Mouse (Mus musculus) brain, adult 2 months (tissue): ENCODE data around the gene Plod2.
A peak's percentile ranks its signal among the peaks of the same experiment; 100 is the strongest.

Source experiments
- DNase-seq: peaks from one replicate; pipeline ENCODE4 v3.0.0; 2011; ENCODE audit warnings: low read depth, low spot score

Plod2 gene

DNA sequence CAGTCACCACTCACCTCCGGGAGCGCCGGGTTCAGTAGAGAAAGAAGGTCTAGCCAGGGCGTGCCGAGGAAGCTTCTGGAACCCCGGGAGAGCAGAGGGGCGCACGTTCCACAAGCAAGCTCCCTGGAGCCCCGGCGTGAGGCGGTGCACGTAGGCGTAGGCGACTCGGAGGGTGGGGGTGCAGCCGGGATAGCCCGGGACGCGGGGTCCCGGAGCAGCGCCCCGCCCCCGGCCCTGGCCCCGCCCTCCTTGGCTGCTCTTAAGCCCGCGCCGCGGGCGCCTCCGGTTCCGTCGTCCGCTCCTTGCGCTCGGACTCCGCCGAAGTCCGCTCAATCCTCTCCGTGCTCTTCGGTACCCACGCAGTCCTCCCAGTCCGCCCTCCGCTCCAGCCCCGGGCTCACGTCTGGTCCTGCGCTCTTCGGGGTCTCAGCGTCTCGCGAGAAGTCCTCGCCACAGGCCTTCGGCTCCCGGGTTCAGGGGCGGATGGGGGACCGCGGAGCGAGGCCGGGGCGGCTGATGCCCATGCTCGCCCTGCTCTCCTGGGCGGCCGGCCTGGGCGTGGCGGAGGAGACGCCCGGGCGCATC lies at the start of gene Plod2:
TSS of gene Plod2 (plus strand) at position 247 of the 585 bp plus-strand sequence.
- DNase-seq: peak; percentile 63

DNA sequence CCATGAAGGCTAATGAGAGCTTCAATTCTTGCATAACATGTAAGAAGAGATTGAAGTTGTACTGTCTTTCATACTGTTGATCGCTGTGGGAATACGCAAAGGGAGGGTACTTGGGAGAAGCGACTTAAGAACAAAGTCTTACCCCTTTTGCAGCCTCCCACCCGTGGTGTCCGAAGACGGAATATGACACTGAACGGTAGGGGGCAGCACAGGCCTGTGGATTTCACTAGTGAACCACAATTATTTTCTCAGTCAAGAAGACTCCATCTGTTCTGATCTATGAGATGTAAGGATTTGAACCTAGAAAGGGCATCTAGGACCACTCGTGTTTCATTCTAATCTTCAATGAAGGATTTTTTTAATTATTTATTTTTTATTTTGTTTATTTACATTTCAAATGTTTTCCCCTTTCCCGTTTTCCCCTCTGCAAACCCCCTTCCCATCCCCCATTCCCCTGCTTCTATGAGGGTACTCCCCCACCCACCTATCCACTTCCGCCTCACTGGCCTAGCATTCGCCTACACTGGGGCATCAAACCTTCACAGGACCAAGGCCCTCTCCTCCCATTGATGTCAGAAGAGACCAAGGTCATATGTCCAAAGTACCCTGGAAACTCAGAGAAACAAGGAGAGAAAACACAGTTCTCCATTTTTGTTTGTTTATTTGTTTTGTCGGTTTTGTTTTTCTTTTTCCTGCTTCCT lies 42.2 kb upstream of the Plod2 start:
- peak; percentile 77 for DNase-seq

DNA sequence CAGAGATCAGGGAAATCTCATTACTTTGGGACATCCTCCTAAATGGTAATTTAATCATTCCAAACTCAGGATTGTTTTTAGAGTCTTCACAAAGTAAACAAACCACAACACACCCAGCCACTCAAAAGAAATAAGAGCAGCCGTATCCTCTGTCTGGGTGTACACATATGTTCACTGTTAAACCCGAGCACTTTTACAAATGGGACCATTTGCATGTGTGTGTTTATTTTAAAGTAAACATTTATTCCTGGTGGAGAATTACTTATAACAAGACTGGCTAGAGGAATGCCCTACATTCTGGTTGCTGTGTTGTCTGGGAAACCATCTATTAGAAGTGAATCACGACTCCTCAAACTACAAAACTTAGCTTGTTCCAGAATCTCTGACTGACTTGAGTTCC lies 37.8 kb upstream of the Plod2 start:
- DNase-seq: peak; percentile 11

DNA sequence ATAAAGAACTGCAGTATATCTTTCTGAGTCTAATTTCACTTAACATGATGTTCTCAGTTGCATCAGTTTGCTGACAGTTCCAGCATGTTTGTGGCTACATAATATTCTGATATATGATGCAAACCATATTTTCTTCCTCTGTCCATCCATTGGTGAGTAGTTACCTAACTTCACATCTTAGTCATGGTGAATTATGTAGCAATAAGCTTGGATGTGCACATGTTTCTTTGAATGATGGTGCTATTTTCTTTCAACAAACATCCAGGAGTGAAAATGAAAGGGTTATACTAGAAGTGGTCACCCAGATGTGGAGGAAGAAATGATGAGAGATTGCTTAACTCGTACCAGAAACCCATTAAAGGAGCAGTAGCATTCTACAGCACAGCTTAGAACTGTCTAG lies 37.1 kb upstream of the Plod2 start:
- DNase-seq: no peak

DNA sequence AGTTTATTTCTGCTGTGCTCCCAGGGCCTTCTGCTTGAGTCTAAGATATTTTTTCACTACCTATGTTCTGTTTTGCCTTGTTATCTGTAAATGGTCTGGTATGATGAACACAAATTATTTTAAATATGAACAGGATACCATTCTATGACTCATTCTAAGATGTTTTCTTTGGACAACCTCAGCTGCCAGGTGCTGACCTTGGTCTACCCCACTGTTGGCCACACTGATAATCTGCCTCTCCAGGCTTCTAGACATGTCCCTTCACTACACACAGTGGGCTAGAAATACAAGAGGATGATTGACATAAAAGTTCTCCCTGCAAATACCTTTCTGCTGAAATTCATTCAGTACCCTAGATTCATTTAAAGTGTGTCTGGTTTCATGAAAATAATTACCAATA lies 30.3 kb upstream of the Plod2 start:
- DNase-seq: no peak

DNA sequence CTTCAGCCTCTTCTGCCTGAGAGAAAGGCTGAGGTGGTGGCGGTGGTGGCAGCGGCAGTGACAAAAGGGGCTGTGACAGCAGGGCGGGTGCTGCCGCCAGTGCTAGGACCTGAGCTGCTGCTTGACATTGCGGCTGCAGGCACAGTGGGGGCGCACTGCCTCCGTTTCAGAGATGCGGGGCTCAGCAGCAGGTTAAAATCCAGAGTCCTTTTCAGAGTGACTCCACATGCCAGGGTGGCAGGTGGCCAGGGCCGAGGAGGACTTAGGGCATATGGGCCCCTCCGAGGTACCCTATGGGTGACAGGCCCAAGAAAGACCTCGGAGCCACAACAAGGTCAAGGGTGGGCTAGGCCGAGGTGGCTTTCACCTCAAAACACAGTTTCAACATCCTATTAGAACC lies 25.0 kb upstream of the Plod2 start:
- no peak for DNase-seq

DNA sequence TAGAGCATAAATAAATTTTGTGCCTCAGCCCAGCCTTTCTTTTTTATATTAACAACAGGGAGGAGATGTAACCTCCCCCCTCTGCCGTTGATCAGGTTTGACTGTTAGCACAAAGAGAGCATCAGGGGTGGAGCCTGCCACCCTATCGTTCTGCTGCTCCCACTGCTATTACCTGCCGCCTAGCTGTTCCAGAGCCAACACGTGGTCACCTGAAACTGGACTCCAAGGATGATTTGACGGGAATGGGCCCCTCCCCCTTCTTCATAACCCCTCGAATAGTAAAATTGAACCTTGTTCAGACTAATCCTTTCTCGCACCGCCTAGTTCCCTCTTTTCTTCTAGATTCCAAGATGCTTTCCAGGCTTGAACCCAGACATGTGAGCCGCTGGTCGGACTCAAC lies 21.3 kb upstream of the Plod2 start:
- DNase-seq: no peak

DNA sequence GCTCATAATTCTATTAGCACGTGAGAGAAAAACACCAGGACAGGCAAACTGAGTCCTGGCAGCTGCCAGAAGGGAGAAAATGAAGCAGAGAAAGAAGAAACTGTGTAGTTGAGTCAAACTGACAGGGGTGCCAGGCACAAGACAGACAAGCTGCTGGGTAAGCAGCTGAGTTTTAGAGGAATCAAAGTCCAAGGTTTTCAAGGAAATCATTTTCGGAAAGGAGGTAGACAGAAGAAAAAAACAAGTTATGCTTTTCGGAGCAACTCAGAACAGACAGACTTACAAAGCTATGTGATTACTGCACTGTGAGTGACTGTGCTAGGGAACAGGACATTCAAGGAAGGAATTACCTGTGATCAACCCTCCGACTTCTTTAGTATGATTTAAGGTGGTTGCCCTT lies 17.5 kb upstream of the Plod2 start:
- DNase-seq: no peak

DNA sequence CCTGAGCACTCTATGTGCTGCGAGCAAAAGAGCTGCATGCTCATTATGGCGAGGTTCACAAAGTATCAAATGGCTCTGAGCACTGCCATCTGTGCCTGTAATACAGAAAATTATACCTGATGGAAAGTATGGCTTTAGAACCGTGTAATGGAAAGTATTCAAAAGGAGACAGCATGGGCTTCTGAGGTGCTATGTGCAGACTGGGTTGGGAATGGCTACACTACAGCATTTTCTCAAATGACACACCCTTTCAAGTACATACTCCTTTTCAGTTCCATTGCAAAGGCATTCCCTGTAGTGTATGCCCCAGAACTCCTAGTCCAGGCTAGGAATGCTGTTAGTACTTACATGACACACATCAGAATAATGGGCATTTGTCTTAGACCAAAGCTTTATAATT lies 12.0 kb upstream of the Plod2 start:
- no peak for DNase-seq

DNA sequence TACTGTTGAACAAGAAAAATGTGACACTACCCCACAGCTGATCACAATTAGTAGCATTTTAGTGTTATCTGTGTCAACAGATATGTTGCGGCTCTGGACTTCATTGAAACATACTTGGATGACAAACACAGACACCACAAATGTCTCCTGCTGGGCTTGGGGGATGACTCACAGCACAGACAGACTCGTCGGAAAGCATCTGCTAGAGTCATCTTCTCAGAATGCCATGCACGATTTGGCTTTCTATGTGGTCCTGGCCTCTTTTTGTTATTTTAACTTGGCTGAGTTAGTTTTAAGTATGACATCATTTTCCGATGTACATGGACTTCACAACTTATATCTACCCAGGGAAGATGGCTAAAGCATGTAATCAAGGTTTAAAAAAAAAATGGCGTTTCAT lies 4.3 kb upstream of the Plod2 start:
- DNase-seq: peak; percentile 84

DNA sequence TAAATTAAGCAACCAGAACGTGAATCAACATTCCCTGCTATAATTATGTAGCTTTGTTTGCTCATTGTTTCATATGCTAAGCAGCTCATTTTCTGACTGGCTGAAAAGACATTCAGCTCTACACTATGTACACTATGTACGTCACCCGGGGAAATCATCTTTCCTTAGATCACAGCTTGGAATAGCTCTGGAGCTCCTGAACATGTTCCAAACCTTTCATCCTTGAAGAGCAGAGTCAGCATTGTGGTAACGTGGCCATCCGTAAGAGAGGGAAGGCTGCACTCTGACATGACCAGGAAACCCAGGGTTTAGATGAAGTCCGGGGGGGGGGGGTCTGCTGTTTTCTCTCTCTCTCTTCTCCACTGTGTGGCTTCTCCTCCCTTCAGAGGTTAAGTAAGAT lies 3.8 kb upstream of the Plod2 start:
- DNase-seq: peak; percentile 48

DNA sequence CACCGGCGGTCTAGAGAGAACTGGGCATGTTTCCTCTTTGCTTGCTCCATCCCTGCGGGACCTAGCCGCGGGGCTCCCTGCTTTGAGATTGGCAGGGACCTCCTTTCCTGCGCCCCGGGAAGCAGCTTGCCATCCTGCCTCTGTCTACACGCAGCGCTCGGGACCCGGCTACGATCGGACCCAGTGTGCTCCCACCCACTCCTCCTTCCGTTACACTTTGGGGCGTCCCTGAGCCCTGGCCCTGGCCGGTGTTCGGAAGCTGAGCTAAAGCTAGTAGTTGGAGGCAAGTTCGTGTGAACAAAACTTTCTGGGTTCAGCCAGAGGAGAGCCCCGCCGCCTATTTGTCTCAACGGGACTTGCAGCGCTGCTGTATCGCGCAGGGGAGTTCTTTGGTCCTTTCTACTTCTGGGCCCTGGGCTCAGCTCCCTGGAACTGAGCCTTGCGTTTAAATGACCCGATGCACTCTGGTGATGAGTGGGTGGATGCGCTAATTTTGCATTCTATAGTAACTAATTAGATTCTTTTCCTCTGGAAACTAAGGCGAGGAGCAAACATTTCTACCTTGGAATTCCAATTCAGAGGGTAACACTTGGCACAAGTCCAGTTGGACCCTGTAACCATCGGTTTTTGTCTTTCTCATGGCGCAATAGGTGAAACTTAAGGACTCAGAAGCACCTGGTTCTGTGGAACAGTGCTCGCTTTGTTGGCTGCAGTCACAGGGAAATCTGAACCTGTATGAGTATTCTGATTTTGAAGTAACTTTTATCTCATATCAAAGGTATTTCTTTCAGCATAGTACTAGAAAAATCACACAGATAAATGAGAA lies 781 bp downstream of the Plod2 start:
- peak; percentile 37 for DNase-seq

DNA sequence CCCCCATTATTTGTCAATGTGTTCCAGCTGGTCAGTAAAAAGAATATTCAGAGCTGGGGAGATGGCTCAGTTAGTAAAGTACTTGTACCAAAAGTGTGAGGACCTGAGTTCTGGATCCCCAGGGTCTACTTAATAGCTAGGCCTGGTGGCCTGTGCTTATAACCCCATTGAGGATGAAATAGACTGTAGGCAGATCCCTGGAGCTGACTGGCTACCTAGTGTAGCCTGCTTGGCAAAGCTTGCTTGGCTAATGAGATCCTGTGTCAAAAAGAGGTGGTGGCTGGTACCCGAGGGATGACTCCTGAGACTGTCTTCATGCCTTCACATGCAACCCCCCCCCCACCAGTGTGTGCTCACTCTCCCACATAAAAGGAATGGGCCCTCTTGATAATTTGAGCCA lies 2.1 kb downstream of the Plod2 start:
- no peak for DNase-seq

DNA sequence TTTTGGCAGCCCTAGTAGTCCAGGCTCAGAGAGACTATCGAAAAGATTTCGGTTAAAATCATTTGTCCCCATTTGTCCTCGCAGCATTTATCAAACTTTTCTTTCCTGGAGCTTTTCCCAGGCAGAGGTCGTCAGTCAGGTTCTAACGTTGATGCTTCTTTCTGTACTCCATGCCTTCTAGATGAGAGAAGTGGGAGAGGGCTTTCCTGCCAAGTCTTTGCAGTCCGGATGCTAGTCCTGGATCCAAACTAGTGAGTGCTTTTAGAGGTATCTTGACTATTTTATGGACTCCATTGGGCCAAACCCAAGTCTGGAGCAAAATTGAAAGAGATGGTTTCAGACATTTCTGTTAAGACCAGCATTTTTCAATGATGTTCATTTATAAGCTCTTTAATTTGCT lies 3.0 kb downstream of the Plod2 start:
- no peak for DNase-seq

DNA sequence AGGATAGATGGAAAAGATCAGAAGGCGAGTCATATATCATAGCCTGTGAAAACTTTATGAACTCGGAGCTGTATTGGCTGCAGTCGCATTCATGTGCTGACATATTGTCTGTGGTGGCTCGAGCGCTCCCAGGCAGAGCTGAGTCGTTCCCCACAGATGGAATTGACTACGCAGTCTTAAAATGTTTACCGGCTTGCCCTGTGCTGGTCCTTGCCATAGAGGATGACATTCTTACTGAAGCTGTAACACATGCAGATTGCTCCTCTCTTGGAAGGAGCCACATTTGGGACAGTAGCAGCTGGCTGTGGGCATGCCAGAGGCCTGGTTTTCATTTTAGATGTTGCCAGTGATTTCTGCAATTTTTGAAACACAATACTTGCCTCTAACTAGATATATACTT lies 4.4 kb downstream of the Plod2 start:
- DNase-seq: no peak

DNA sequence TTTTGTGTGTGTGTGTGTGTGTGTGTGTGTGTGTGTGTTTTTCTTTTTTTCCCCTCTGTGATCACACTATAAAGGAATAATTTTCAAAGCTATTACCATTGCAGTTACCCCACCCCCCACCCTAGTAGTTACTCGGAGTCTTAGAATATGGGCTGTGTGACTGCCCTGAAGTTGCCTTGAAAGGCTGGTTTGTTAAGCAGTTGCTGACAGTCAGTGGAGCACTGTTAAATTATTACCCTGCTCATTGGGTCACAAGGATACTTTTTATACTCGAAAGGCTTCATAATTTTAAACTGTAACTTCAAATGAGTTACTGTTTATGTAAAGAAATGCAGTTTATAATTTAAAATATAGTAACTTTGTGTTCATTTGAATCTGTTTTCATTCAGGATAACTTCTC lies 5.1 kb downstream of the Plod2 start:
- DNase-seq: no peak

DNA sequence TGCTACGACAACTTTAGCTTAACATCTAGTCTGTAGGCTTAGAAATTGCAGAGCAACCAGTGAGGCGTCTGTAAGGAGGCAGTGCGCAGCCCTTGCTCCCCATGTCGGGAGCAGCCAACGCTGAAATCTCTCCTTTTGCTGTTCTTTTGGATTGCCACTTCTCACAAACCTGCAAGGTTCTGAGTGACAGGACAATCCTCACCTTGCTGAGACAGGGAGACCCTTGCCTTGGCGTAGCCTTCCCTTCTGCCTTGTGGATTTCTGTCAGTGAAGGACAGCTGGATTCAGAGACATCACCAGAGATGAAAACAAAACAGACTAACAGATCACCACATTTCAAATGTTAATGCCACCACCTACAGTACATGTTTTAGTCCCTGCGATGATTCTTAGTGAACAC lies 5.8 kb downstream of the Plod2 start:
- no peak for DNase-seq

DNA sequence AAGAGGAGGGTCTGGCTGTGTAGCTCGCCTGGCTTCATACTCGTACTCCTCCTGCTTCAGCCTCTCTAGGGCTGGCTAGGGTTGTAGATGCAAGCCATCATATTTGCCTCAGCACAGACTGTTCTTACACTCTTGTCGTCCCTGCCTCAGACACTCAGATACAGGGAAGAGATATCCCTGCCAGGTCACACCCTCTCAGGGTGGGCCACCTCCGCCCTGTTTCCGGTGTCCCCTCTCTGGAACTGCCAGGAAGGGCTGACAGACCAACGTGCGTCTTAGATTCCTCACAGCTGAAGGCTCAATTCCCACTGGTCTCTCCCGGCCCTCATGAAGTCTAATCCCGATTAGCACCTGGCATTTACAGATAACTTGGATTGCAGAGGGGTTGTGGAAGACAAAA lies 6.6 kb downstream of the Plod2 start:
- no peak for DNase-seq

DNA sequence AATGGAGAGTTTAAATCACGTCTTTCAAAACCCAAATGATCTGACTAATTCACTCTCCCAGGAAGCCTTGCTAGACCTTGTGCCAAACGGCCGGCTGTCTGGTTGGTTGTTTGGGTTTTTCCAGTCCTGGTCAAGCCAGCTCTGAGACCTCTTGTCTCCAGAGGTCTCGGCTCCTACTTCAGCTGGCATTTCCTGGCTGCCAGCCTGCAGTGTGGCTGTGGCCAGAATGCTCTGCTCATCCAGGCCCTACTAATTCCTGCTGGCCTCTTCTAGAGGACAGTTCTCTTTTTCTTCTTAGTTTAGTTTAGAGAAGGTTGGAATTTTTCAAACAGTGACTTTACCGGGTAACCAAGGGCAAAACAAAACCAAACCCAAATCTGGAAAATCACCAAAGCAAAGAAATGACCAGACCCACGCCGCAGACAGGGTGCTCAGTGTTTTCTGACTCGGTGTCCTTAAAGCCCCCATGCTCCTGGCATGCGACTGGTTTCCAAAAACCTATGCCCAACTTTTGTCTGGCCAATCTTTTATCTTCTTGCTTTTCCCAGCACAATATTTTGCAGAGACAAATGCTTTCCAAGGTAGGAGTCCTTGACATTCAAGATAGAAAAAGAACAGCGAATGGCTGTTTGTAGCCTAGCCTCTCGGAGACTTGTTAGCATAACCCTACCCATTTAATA lies 7.9 kb downstream of the Plod2 start:
- DNase-seq: peak; percentile 61

DNA sequence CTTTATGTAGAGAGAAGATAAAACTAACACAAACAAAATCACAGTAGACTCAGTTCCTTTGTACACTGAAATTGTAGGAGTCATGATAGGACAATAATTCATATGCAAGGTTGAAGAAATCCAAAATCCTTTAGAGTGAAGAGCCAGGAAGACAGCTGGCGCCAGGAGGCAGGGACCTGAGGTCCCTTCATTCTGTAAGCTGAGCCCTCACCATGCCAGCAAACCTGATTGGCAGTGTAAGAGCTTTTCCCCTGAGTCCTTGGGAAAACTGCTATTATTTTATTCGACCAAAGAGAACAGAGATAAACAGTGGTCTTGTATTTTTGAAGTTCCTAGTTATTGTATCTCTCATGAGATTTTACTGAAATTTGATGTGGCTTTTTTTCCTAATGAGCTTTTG lies 9.0 kb downstream of the Plod2 start:
- DNase-seq: no peak

DNA sequence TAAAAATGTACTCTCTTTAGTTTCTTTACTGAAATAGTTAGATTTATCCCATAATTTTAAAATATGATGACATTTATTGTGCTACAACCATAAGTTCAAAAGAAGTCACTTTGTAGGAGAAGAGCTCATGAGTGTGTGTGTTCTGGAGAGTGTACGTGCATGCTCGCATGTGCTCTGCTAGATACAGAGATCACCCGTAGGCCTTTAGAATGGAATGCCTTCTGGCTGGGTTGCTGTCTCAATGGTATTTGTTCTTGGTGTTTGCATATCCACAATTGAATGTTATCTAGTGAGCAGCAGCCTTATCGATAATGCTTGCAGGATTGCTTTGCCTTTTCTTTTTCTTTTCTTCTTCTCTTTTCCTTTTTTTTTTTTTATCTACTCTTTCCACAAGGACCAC lies 9.6 kb downstream of the Plod2 start:
- DNase-seq: no peak

DNA sequence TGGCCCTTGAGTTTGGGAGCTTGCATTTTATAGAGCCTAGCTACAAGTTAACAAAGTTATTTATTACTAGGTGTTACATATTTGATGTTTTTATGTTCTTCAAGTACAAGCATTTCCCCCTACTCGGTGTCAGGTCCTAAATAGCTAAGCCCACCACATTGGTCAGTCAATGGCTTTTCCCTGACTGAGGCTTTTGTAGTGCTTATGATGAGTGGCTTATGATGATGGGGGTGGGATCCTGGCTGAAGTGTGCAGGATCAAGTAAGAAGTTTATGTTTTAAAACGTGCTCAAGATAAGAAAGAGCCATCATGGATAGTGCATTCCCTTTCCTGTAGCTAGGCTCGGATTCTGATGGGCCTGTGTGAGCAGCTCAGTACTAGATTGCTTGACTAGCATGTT lies 10.7 kb downstream of the Plod2 start:
- DNase-seq: no peak
